Comparison of ENCODE assay signal across 21 mouse cellular contexts in genomic region chr2:150798084-150798483, GRCm38 (mm10).
"Had no signal": no experiment of that assay in that cellular context is flagged by ENCODE, and none has a peak within 500 bp of the region (broad histone marks: within the 10 kb centered on the region; RNA-seq: fewer than 3 reads in every experiment).

No protein-coding gene starts in this region.

- H3K4me2 ChIP-seq: limb, embryonic 13.5 days; liver, embryonic 12.5 days; liver, embryonic 15.5 days; lung, embryonic 15.5 days; midbrain, embryonic 13.5 days; neural tube, embryonic 13.5 days had no signal

- DNase-seq: kidney, adult 9 months; kidney, postnatal 14 days; kidney, postnatal 4 days; liver; lung, adult 18-20 months; lung, postnatal 10 days; lung, postnatal 36 days; retina, postnatal 1 day; right cerebral cortex, postnatal 25 days; thymus, postnatal 25 days had no signal

- ATAC-seq: liver, embryonic 12.5 days; midbrain, embryonic 13.5 days; midbrain, embryonic 16.5 days had no signal

- H3K4me3 ChIP-seq: limb, embryonic 10.5 days; limb, embryonic 13.5 days; liver, embryonic 12.5 days; liver, embryonic 15.5 days; lung, embryonic 15.5 days; megakaryocyte, embryonic 14.5 days; midbrain, embryonic 10.5 days; midbrain, embryonic 13.5 days; myocyte; neural tube, embryonic 13.5 days had no signal

- H3K27me3 ChIP-seq: limb, embryonic 13.5 days; liver, embryonic 12.5 days; liver, embryonic 15.5 days; lung, embryonic 15.5 days; megakaryocyte, embryonic 14.5 days; midbrain, embryonic 13.5 days; neural tube, embryonic 13.5 days had no signal

- H3K9ac ChIP-seq: limb, embryonic 13.5 days; liver, embryonic 12.5 days; liver, embryonic 15.5 days; lung, embryonic 15.5 days; midbrain, embryonic 13.5 days; neural tube, embryonic 13.5 days had no signal

- H3K4me1 ChIP-seq: limb, embryonic 10.5 days; limb, embryonic 13.5 days; liver, embryonic 12.5 days; liver, embryonic 15.5 days; midbrain, embryonic 10.5 days; midbrain, embryonic 13.5 days had no signal

- H3K9me3 ChIP-seq: limb, embryonic 10.5 days; limb, embryonic 13.5 days; liver, embryonic 12.5 days; liver, embryonic 15.5 days; lung, embryonic 15.5 days; megakaryocyte, embryonic 14.5 days; midbrain, embryonic 10.5 days; midbrain, embryonic 13.5 days; neural tube, embryonic 13.5 days had no signal

- H3K27ac ChIP-seq: limb, embryonic 10.5 days; limb, embryonic 13.5 days; liver, embryonic 12.5 days; liver, embryonic 15.5 days; lung, embryonic 15.5 days; midbrain, embryonic 10.5 days; midbrain, embryonic 13.5 days; neural tube, embryonic 13.5 days had no signal
